Mouse (Mus musculus) T-helper 1 cell (primary cell): ENCODE measurements at regions not wholly inside any gene's neighbourhood (a gene's known extent, or its start where the extent isn't known, plus 50 kb on each side); places are given as distances from the start of the nearest gene placed in this dataset.

Experiments used
- in situ Hi-C: fragments of 300-600 bp; cut with MboI, MseI; formaldehyde crosslinking; loops from one replicate; pipeline ENCODE4 v1.15.1; 2025; ENCODE audit warnings: high pct_unique_total_duplicates

GRCm38 (mm10) chr10:99619421-99620151, 139.9 kb downstream of the Csl start:
- in situ Hi-C loops: loop anchor here (5.0 kb wide), 2 partner anchors 342 to 457 kb away; no protein-coding TSS in a partner anchor

GRCm38 (mm10) chr10:99620489-99620888, 139.0 kb downstream of the Csl start:
- in situ Hi-C loops: loop anchor here (5.0 kb wide), 1 partner anchor 458 kb away; no protein-coding TSS in a partner anchor

DNA sequence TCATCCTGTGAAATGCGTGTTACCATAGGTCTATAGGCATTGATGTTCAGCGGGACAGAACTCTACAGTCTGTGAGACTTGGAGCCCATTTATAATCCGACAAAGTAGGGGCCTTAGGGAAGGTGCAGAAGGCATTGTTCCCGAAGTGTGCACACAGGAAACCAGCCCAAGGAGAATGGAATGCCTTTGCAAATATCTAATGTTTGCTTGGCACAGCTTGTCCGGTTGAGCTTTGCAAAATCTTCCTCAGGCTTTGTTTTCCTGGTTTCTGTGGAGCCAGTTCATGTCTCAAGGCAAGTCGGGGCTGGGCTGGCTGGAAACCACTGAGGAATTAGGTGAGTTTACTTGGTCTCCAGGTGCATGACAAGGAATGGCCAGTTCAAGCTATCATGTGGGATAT, 132.1 kb downstream of the Csl start:
- in situ Hi-C loops: no loop called here

DNA sequence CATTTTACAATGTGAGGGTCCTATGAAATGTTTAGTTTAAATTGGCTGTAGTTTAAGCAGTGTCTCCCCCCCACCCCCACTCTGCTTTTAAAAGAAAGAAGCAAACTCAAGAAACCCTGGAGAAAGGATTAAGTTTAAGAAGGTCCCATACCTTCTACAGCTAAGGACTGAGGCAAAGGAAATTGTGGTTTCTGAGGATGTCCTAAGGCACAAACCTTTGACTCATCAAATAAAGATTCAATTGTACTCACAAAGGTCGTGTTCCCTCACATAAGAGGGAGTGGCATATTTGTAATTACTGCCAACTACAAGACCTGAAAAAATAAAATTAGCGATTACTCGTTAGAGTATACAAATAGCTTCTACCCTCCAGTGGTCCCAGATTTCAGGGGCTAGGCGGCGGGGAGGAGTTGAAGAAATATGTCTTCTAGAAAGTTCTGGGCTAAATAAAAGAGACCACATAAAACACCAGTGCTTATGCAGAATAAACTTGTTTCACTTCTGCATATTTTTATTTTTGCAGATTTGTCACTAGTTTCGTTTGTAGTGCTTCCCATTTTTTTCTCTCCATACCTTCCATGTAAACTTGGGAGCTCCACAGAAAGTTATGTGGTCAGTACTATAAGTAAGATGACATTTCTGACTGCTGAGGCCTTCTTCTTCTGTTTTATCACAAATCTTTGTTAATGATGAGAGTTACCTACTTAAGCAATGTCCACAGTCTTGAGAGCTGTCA, 127.0 kb downstream of the Csl start:
- in situ Hi-C loops: no loop called here

DNA sequence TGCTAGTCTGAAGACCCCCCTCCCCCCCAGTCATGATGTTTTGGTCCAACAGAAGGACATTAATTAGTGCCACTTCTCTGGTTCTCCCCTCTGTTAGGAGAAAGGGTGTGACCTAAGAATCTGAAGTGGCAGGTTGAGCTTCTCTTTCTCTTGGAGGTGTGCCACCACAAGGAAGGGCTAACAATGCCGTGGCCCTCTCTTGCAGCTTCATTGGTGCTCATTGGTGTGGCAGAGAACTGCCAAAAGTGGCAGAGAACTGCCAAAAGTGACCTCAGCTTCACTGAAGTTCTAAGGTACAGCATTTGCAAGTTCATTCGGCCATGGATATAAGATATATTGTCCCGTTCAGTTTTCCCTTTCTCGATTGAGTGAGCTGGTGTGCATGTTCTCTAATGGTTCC, 123.7 kb downstream of the Csl start:
- in situ Hi-C loops: no loop called here

DNA sequence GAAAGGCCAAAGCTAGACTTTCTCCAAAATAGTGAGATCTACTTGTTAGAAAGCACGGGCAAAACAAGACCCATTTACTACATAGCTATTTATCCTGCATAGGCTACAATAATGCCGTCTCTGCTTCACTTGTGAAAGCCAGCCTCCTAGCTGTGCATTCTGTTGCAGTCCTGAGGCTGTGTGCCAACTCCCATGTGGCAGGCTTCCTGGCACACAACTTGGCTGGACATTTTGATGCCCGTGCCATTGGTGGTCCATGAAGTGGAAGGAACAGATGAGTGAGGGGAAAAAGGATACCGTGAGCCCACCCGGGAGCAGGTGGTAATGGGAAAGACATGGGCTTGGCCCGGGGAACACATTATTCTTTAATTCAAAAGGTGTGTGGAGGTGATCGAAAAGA, 120.4 kb downstream of the Csl start:
- in situ Hi-C loops: no loop called here

- in situ Hi-C loops: no loop called here
Observed at GRCm38 (mm10) chr10:99639469-99639868, 120.0 kb downstream of the Csl start.

- in situ Hi-C loops: no loop called here
Observed at GRCm38 (mm10) chr10:99641784-99642183, 117.7 kb downstream of the Csl start.

GRCm38 (mm10) chr10:99642201-99642827, 117.1 kb downstream of the Csl start:
- in situ Hi-C loops: no loop called here

- in situ Hi-C loops: no loop called here
Observed at GRCm38 (mm10) chr10:99644981-99645380, 114.5 kb downstream of the Csl start.

- in situ Hi-C loops: loop anchor here (10.0 to 25.0 kb wide), 4 partner anchors 813 to 1915 kb away; partner anchors contain the start of gene C030005K15Rik
Observed at GRCm38 (mm10) chr10:99652011-99652410, 107.4 kb downstream of the Csl start.

GRCm38 (mm10) chr10:99654284-99654683, 105.2 kb downstream of the Csl start:
- in situ Hi-C loops: loop anchor here (10.0 to 25.0 kb wide), 4 partner anchors 811 to 1917 kb away; partner anchors contain the start of gene C030005K15Rik

DNA sequence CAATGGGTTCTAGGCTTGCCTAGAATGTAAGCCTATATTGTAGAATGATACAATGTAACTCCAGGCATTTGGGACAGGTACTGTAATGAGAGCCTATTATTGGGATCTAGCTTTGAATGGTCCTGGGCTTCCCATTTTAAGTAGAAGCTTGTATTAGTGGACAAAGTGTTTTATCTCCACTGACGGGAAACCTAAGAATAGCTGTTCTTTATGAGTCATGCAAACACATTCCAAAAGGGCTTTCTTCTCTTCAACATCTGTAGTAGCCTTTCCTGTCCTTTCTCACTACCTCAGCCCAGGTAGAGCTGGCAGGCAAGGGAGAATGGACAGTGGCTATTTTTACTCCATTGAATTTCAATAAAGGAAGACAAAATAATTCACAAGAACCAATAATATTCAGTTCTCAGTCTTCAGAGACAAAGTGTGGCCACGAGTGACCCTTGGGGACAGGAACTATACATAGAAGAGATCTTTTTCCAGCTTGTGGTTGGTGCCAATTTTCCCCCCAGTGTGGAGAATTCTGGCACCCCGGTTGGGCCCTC, 82.8 kb downstream of the Csl start:
- in situ Hi-C loops: no loop called here

- in situ Hi-C loops: no loop called here
Observed at GRCm38 (mm10) chr10:99678096-99678495, 81.4 kb downstream of the Csl start.

DNA sequence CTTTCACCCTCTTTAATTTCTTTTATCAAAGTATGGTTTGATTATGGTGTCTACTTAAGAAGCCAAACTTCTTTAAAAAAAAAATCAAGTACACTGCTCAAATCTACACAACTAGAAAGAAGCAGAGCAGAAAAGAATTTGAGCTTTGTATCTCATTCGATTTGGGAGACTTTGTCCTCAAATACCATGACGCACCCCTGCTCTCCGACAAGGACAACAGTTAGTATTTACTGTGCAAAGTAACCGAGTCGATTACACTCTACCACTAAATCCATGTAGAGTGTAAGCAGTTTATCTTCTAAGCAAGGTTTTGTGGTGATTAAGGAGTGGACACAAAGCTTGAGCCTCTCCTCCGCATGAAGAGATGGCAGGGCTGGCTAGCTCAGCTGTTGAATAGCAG, 79.6 kb downstream of the Csl start:
- in situ Hi-C loops: no loop called here

DNA sequence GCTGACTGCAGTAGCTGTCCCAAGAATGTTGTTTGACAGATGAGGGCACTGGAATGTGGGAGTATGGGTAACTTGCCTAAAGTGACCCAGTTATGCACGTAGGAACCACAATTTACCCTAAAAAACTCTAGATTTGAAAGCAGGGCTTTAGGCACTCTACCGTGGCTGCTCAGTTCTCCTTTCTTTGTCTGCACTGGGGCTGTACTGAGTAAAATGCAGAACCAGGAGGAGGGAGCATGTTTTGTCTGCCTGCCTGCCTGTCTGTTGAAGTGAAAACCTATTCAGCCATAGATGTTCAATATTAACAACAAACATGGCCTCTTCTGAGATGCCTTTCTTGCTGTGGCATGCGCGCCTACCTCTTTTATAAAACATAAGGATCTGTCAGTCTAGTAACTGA, 77.5 kb downstream of the Csl start:
- in situ Hi-C loops: no loop called here

DNA sequence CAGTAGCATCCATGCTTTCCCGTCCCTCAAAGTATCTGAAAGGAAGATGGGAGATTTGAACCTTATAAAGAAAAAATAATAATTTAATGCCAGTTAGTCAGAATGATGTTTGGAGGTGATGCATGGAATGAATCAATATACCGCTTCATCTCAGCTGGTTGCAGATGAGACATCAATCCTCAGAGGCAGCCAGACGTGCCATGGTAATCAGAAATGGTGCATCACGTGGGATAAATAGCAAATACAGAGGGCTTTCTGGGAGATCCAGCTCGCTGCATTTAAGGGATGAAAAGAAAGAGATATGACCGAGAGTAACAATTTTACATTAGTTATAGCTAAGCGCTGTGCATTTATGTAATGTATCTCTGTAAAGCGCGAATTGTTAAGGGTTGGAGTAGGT, 77.1 kb downstream of the Csl start:
- in situ Hi-C loops: no loop called here

GRCm38 (mm10) chr10:99683310-99683709, 76.1 kb downstream of the Csl start:
- in situ Hi-C loops: no loop called here

DNA sequence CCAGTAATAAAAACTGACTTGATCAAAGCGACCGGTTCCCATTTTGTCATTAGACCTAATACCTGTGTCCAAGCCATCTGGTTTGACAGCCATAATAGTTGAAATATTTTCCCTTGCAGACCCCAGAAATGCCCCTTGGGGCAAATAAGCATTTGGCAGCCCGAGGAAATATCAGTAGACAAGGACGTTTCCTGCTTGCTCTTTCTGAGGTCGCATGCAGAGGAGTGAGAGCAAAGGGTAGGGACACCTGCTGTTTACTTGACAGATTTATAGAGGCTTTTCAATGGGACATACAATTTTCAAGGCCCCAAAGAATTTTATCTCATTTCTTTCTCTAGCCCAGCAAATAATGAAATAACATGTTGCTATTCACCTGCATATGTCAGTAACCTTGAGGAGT, 73.5 kb downstream of the Csl start:
- in situ Hi-C loops: no loop called here

- in situ Hi-C loops: no loop called here
Observed at GRCm38 (mm10) chr10:99687011-99687410, 72.4 kb downstream of the Csl start.

GRCm38 (mm10) chr10:99697696-99698095, 61.8 kb downstream of the Csl start:
- in situ Hi-C loops: loop anchor here (5.0 kb wide), 1 partner anchor 85 kb away; no protein-coding TSS in a partner anchor

- in situ Hi-C loops: loop anchor here (5.0 kb wide), 1 partner anchor 83 kb away; no protein-coding TSS in a partner anchor
Observed at GRCm38 (mm10) chr10:99699498-99699897, 60.0 kb downstream of the Csl start.
